Mouse (Mus musculus) liver, postnatal 0 days (tissue): Measurements from ENCODE around the gene Nt5e.

ENCODE experiments used
- CTCF ChIP-seq: sonication (generic); IDR thresholded peaks from 2 replicates; pipeline ENCODE4 v1.5.1; 2016; ENCODE audit warnings: antibody characterized with exemption, low read depth
- EP300 ChIP-seq: IDR thresholded peaks from 2 replicates; pipeline ENCODE4 v1.6.1; 2016; ENCODE audit warnings: antibody characterized with exemption, low read depth, mild to moderate bottlenecking

- no peak for TF ChIP-seq CTCF
- no peak for TF ChIP-seq EP300
Observed at GRCm38 (mm10) chr9:88366819-88367218, 39.8 kb downstream of the Nt5e start.
